In the genomic region with DNA sequence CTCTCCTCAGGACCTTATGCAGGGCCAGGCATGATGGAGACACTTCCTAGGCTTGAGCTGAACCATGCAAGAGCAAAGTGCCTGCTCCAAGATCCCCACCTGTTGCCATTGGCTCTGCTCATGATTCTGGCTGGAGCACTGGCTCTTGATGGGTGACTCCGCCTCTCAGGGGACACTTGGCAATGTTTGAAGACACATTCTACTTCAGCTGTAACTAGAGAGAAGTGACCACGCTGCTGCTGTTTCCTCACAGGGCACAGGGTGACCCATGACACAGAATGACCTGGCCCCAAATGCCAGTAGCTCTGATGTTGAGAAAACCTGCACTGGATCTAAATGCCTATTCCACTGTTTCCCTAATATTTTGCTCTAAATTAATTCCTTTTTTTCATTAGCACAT, we compare ENCODE assay signal across 21 mouse cellular contexts. TPM values are rescaled to one million over a fixed set of nuclear protein-coding genes. Genes with fewer than 3 reads are reported as not detected.
A peak's percentile ranks its signal among the peaks of the same experiment; 100 is the strongest.
DNase-seq lines count a peak whose midpoint lies in the region; TF ChIP-seq lines count a peak whose summit lies in the region.
"Had no signal": no experiment of that assay in that cellular context is flagged by ENCODE, and none has a peak within 500 bp of the region (broad histone marks: within the 10 kb centered on the region; RNA-seq: fewer than 3 reads in every experiment).

No protein-coding gene starts in this region.

- H3K4me3 ChIP-seq in gastrocnemius, adult 2 months, result no peak overlapping the region
- H3K4me3 ChIP-seq: embryonic facial prominence, embryonic 12.5 days; forebrain, embryonic 15.5 days; heart, embryonic 10.5 days; lung, embryonic 15.5 days; neural tube, embryonic 15.5 days had no signal

- peak; percentile 82 for DNase-seq in gastrocnemius, adult 2 months
- DNase-seq in gastrocnemius, postnatal 4 days (ENCODE audit: low spot score in 2 of 2), result no peak
- DNase-seq in adrenal gland, adult 8-10 months, result peak; percentile 48
- DNase-seq in gastrocnemius, postnatal 14 days, result peak; percentile 42
- DNase-seq in lung, postnatal 4 days, result peak; percentile 51 to 52
- no peak for DNase-seq in right cerebral cortex, adult 2 months (ENCODE audit: low spot score in 2 of 2)
- DNase-seq in spleen, postnatal 36 days (ENCODE audit: low spot score in 2 of 2), result no peak
- DNase-seq in retina, postnatal 1 day, result no peak
- DNase-seq: B cell, adult 2 months; cerebellum, adult 9-10 months; heart, postnatal 10 days; kidney, adult 2 months; kidney, postnatal 36 days; layer of hippocampus, adult 9-11 months; right cerebral cortex, postnatal 4 days had no signal

- intact Hi-C loops in gastrocnemius, adult 2 months (cut with DNase I), result no loop called here
- intact Hi-C loops in gastrocnemius, postnatal 14 days (cut with DNase I; ENCODE audit: low total_unique reads), result no loop called here

- peak overlapping the region; percentile 83 for H3K27ac ChIP-seq in gastrocnemius, adult 2 months
- H3K27ac ChIP-seq: embryonic facial prominence, embryonic 12.5 days; forebrain, embryonic 15.5 days; heart, embryonic 10.5 days; hindbrain, embryonic 14.5 days; lung, embryonic 15.5 days; neural tube, embryonic 15.5 days had no signal

- TF ChIP-seq CTCF in gastrocnemius, adult 2 months (IDR thresholded peaks at IDR 0.05), result no peak

RNA-seq across cellular contexts. Expression of a gene that starts 16.7 kb away (rescaled TPM):
- 10 to 100 TPM; 23.3 to 33.0 TPM for total RNA-seq in gastrocnemius, adult 2 months (2021)
- total RNA-seq in gastrocnemius, postnatal 4 days (2021), result 10 to 100 TPM; 32.0 to 32.9 TPM
- 10 to 100 TPM; 34.6 to 58.6 (median 46.5) TPM for total RNA-seq in adrenal gland, adult 8-10 months (2022)
- 10 to 100 TPM; 27.4 to 33.3 TPM for total RNA-seq in gastrocnemius, postnatal 14 days (2021)

Comparison
In these comparisons a context has a peak if more than half of its experiments do, and no peak if none do; other contexts are left out.
1. DNase-seq: peak in gastrocnemius, adult 2 months (single experiment), adrenal gland, adult 8-10 months (single experiment), gastrocnemius, postnatal 14 days (single experiment) and lung, postnatal 4 days (2 of 2); none in gastrocnemius, postnatal 4 days (0 of 2), right cerebral cortex, adult 2 months (0 of 2), spleen, postnatal 36 days (0 of 2) and retina, postnatal 1 day (single experiment).